8 mouse cellular contexts compared by ENCODE assay signal in the genomic region with DNA sequence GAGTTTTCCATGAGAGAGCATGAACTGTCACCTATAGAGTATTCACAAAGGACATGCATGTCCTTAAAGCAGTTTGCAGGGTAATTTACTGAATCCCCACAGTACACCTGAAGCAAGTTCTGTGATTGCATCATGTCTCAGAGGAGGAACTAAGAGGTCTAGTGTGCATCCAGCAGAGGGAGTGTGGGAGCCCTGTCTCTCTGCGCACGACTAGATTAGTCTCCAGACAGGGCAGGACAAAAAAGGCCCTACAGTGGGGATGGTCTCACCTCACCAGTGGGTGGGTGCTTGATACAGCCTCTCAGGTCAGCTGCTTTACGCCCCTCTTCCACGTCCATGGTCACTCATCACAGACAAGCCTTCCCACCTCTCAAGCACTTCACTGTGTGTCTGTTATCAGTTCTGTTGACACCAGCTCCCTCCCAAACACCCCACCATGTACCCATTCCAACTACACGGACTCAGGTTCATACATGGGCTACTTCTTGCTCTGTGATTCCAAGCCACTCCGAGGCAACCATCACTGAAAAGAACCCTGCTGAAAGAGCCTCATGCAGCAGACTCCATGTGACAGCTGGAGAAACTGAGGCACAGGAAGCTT. TPM values are rescaled to one million over a fixed set of nuclear protein-coding genes. Genes with fewer than 3 reads are reported as not detected.
DNase-seq lines count a peak whose midpoint lies in the region; ATAC-seq and TF ChIP-seq lines count a peak whose summit lies in the region.

No protein-coding gene starts in this region.

- no peak overlapping the region for H3K9ac ChIP-seq in intestine, embryonic 16.5 days (ENCODE audit: low read depth, low read length)

- no peak overlapping the region for H3K4me3 ChIP-seq in lung, adult 2 months (replicated peaks; ENCODE audit: extremely low read depth, low read depth, low read length)
- H3K4me3 ChIP-seq in intestine, embryonic 16.5 days (ENCODE audit: low read length), result no peak overlapping the region

- H3K27me3 ChIP-seq in intestine, embryonic 16.5 days (replicated peaks; ENCODE audit: control insufficient read depth, insufficient read depth, low read length), result no peaks in the 10 kb centered on the region

- 60% methylated on average over 6 of the region's 6 CpGs for WGBS in lung, adult 2 months
- 57% methylated on average over 6 of the region's 6 CpGs for WGBS in intestine, embryonic 16.5 days

- H3K4me2 ChIP-seq in intestine, embryonic 16.5 days (ENCODE audit: low read depth, low read length), result no peak overlapping the region

- H3K36me3 ChIP-seq in intestine, embryonic 16.5 days (ENCODE audit: control insufficient read depth, insufficient read depth, low read length), result no peaks in the 10 kb centered on the region

- no peak for DNase-seq in frontal cortex, postnatal 36 days (ENCODE audit: low spot score in 2 of 2)
- no peak for DNase-seq in lung, adult 2 months
- DNase-seq in lung, postnatal 25 days (ENCODE audit: low spot score), result no peak
- peak; percentile 64 for DNase-seq in R1 (ENCODE audit: low read depth, low spot score)
- DNase-seq in ovary, postnatal 36 days (ENCODE audit: low spot score), result no peak
- DNase-seq in retina, embryonic 14.5 days (ENCODE audit: low spot score), result no peak

- peak; percentile 78 for ATAC-seq in frontal cortex, adult (ENCODE audit: low TSS enrichment)
- ATAC-seq in intestine, embryonic 16.5 days, result peak; percentile 45; the same call in 1 of the 2 replicates

- peak; percentile 31; the same call in 1 of the 2 replicates for TF ChIP-seq CTCF in lung, adult 2 months (IDR thresholded peaks at IDR 0.05; ENCODE audit: insufficient read depth, low read length)

- no peak overlapping the region for H3K27ac ChIP-seq in intestine, embryonic 16.5 days (ENCODE audit: low read length)

- TF ChIP-seq POLR2A in lung, adult 2 months (IDR thresholded peaks at IDR 0.05; ENCODE audit: borderline replicate concordance, extremely low read depth, low read depth, low read length), result no peak

- peaks cover 6% of the 10 kb centered on the region; the same call in 1 of the 2 replicates for H3K4me1 ChIP-seq in lung, adult 2 months (ENCODE audit: control insufficient read depth, insufficient read depth, low read length)
- H3K4me1 ChIP-seq in intestine, embryonic 16.5 days (ENCODE audit: control insufficient read depth, insufficient read depth, low read length), result peaks cover 8% of the 10 kb centered on the region; the same call in 1 of the 2 replicates

- H3K9me3 ChIP-seq in intestine, embryonic 16.5 days (ENCODE audit: control insufficient read depth, low read length), result no peaks in the 10 kb centered on the region

RNA-seq across cellular contexts. Expression of a gene that starts 25.7 kb away (rescaled TPM):
- 5.3 and 7.5 TPM in 2 replicates for polyA plus RNA-seq in lung, adult 2 months (2012; rRNA removed)
- 0.38 and 0.42 TPM in 2 replicates for polyA plus RNA-seq in intestine, embryonic 16.5 days (2015; fragmentation: Nextera tagmentation; extraction: Ambion mirVana)

RNA-seq across cellular contexts. Expression of a gene that starts 31.6 kb away (rescaled TPM):
- 88.1 and 320 TPM in 2 replicates for polyA plus RNA-seq in lung, adult 2 months (2012; rRNA removed)
- polyA plus RNA-seq in intestine, embryonic 16.5 days (2015; fragmentation: Nextera tagmentation; extraction: Ambion mirVana), result 0.48 and 0.56 TPM in 2 replicates

Comparison
In these comparisons a context has a peak if more than half of its experiments do, and no peak if none do; other contexts are left out.
1. RNA of a gene that starts 31.6 kb away (polyA plus RNA-seq): 88.1 to 320 TPM in lung, adult 2 months; 0.48 to 0.56 TPM in intestine, embryonic 16.5 days; every median in the first group is over 10 times any median in the second.